Mouse (Mus musculus): ENCODE measurements at regions not wholly inside any gene's neighbourhood (a gene's known extent, or its start where the extent isn't known, plus 50 kb on each side); places are given as distances from the start of the nearest gene placed in this dataset.
A peak's percentile ranks its signal among the peaks of the same experiment; 100 is the strongest.

GRCm38 (mm10) chr5:79679051-79679450, 1340.9 kb upstream of the Adgrl3 start:
- DNase-seq (ENCODE audit: low spot score in 2 of 2) = no peak

- DNase-seq (ENCODE audit: low spot score in 2 of 2) = no peak
Observed at GRCm38 (mm10) chr5:79680321-79680720, 1339.6 kb upstream of the Adgrl3 start.

GRCm38 (mm10) chr5:79706631-79707030, 1313.3 kb upstream of the Adgrl3 start:
- DNase-seq (ENCODE audit: low spot score in 2 of 2) = no peak

GRCm38 (mm10) chr5:79734885-79735284, 1285.1 kb upstream of the Adgrl3 start:
- DNase-seq (ENCODE audit: low spot score in 2 of 2) = peak in 1 of 2 experiments; percentile 1

GRCm38 (mm10) chr5:79784391-79784790, 1235.5 kb upstream of the Adgrl3 start:
- no peak for DNase-seq (ENCODE audit: low spot score in 2 of 2)

- no peak for DNase-seq (ENCODE audit: low spot score in 2 of 2)
Observed at GRCm38 (mm10) chr5:79826531-79826930, 1193.4 kb upstream of the Adgrl3 start.

- DNase-seq (ENCODE audit: low spot score in 2 of 2) = no peak
Observed at GRCm38 (mm10) chr5:79846456-79846855, 1173.5 kb upstream of the Adgrl3 start.

- DNase-seq (ENCODE audit: low spot score in 2 of 2) = no peak
Observed at GRCm38 (mm10) chr5:79855866-79856265, 1164.1 kb upstream of the Adgrl3 start.

GRCm38 (mm10) chr5:79900713-79901112, 1119.2 kb upstream of the Adgrl3 start:
- DNase-seq (ENCODE audit: low spot score in 2 of 2) = no peak

- DNase-seq (ENCODE audit: low spot score in 2 of 2) = no peak
Observed at GRCm38 (mm10) chr5:79905341-79905740, 1114.6 kb upstream of the Adgrl3 start.

Measured in cerebellum, postnatal 4 days (tissue).